Mouse (Mus musculus): ENCODE results near the gene Slc22a14.
"Not testable (repeated sequence)": the region's sequence is repeated elsewhere in the genome, so short reads cannot be mapped to it uniquely, and the experiment has no call there.

Gene Slc22a14

GRCm38 (mm10) chr9:119322289-119323259 is 42.8 kb downstream of the Slc22a14 start, which contains the start of gene Oxsr1:
Gene Oxsr1 (minus strand): TSS chr9:119322427.
- DNase-seq (ENCODE audit: extremely low spot score) = peak; percentile 97

GRCm38 (mm10) chr9:119321392-119322229 is 43.7 kb downstream of the Slc22a14 start:
- peak; percentile 27 for DNase-seq (ENCODE audit: extremely low spot score)

- DNase-seq (ENCODE audit: extremely low spot score) = no peak
These were observed 44.4 kb downstream of the Slc22a14 start for GRCm38 (mm10) chr9:119320946-119321345.

- DNase-seq (ENCODE audit: extremely low spot score) = no peak
These were observed 44.9 kb downstream of the Slc22a14 start for GRCm38 (mm10) chr9:119320446-119320845.

GRCm38 (mm10) chr9:119318891-119319290 is 46.5 kb downstream of the Slc22a14 start:
- DNase-seq (ENCODE audit: extremely low spot score) = no peak

GRCm38 (mm10) chr9:119313096-119313495 is 52.3 kb downstream of the Slc22a14 start:
- no peak for DNase-seq (ENCODE audit: extremely low spot score)

GRCm38 (mm10) chr9:119309067-119309466 is 56.3 kb downstream of the Slc22a14 start:
- DNase-seq (ENCODE audit: extremely low spot score) = no peak

GRCm38 (mm10) chr9:119305863-119306262 is 59.5 kb downstream of the Slc22a14 start:
- no peak for DNase-seq (ENCODE audit: extremely low spot score)

- no peak for DNase-seq (ENCODE audit: extremely low spot score)
These were observed 66.8 kb downstream of the Slc22a14 start for GRCm38 (mm10) chr9:119298563-119298962.

GRCm38 (mm10) chr9:119297696-119298095 is 67.7 kb downstream of the Slc22a14 start:
- DNase-seq (ENCODE audit: extremely low spot score) = no peak

GRCm38 (mm10) chr9:119290791-119291190 is 74.6 kb downstream of the Slc22a14 start:
- no peak for DNase-seq (ENCODE audit: extremely low spot score)

- no peak for DNase-seq (ENCODE audit: extremely low spot score)
These were observed 84.3 kb downstream of the Slc22a14 start for GRCm38 (mm10) chr9:119280894-119281682.

GRCm38 (mm10) chr9:119278031-119278430 is 87.3 kb downstream of the Slc22a14 start:
- DNase-seq (ENCODE audit: extremely low spot score) = no peak

- no peak for DNase-seq (ENCODE audit: extremely low spot score)
These were observed 89.0 kb downstream of the Slc22a14 start for GRCm38 (mm10) chr9:119276321-119276720.

GRCm38 (mm10) chr9:119274814-119275213 is 90.5 kb downstream of the Slc22a14 start:
- not testable (repeated sequence) for DNase-seq (ENCODE audit: extremely low spot score)

- DNase-seq (ENCODE audit: extremely low spot score) = no peak
These were observed 93.9 kb downstream of the Slc22a14 start for GRCm38 (mm10) chr9:119271496-119271895.

GRCm38 (mm10) chr9:119268588-119269145 is 96.7 kb downstream of the Slc22a14 start:
- DNase-seq (ENCODE audit: extremely low spot score) = no peak

- no peak for DNase-seq (ENCODE audit: extremely low spot score)
These were observed 97.2 kb downstream of the Slc22a14 start for GRCm38 (mm10) chr9:119268120-119268519.

GRCm38 (mm10) chr9:119266121-119266395 is 99.3 kb downstream of the Slc22a14 start:
- not testable (repeated sequence) for DNase-seq (ENCODE audit: extremely low spot score)

GRCm38 (mm10) chr9:119265373-119266120 is 99.8 kb downstream of the Slc22a14 start:
- not testable (repeated sequence) for DNase-seq (ENCODE audit: extremely low spot score)

GRCm38 (mm10) chr9:119263067-119263466 is 102.3 kb downstream of the Slc22a14 start:
- no peak for DNase-seq (ENCODE audit: extremely low spot score)
